Mouse (Mus musculus): ENCODE results near the gene 2900026A02Rik.

GRCm38 (mm10) chr5:113181441-113181840 is 39.6 kb downstream of the 2900026A02Rik start:
- TF ChIP-seq CTCF (IDR thresholded peaks at IDR 0.05; ENCODE audit: extremely low read depth, insufficient read length, insufficient replicate concordance, low read depth, low read length): no peak
- TF ChIP-seq POLR2A (IDR thresholded peaks at IDR 0.05; ENCODE audit: low read depth, low read length): no peak

All from small intestine, adult 2 months (tissue).